Mouse (Mus musculus): ENCODE measurements around the gene Hcrtr2.

Gene Hcrtr2

DNA sequence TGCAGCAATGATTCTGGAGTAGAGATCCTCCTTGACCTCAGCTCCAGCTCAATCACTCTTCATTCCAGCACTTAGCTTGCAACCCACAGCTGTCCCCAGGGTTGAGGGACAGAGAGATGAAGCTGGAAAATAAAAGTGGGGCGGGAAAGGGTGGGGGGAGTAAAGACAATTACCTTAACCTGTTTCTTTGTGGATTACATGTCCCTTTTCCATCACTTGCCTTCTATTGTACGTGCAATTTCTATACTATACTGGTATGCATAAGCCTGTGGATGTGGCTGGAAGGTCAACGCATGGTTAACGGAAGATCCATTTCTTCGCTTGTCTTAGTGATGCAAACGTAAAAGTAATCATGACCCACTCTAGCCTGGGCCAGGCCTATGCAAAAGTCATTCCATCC, at the start of gene Hcrtr2:
Hcrtr2 (minus strand) TSS at position 101 of the 400 bp plus-strand sequence.
- DNase-seq (ENCODE audit: low spot score) = no peak

DNA sequence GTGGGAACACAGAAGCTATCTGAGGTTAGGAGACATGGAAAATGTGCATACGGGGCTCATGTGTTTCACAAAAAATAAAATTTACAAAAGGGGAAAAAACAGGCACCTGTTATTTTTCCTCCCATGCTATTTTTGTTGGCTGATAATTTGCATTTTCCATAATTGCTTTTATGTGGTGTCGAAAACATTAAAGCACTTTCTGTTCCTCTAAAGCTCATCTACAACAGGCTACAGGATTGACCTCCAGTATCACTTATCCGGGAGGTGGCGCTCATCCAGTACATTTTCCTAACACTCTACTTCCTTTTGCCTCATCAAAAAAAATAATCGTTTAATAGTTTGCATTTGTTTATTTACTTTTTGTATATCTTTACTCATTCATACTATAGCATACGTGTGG, 41.2 kb upstream of the Hcrtr2 start:
- DNase-seq (ENCODE audit: low spot score) = no peak

DNA sequence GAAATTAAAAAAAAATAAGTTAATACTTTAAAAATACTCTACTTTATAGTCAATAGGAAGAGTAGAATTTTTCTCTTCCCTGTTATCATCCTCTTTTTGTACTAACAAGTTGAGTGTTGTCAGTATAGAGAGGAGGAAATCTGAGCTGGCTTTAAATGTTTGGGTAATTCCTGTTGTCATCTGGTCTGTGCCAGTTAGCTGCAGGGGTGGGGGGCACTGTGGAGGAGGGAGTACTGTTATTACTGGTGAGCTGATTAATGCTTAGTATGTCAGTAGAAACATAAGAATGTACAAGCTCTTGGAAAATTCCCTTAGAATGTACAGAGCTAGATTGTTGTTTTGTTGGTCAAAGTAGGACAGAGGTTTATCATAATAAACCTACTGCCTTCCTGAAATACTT, 36.7 kb upstream of the Hcrtr2 start:
- no peak for DNase-seq (ENCODE audit: low spot score)

DNA sequence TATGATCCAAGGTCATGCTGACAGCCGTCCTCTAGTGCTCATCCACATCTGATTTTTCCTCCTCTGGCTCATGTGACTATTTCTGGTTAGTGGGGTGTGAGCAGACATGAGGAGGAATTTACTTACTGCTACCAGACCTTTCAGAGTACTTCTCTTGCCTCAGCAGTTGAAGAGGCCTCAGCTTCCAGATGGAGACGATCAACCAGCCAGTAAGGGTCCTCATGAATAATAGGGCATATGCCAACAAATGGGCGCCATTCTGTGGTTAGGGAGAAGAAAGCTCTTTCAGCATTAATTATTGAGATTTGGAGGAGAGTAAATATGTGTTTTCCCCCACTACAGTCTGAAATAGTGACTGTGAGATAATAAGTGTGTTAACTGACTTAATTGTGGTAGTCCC, 28.7 kb upstream of the Hcrtr2 start:
- no peak for DNase-seq (ENCODE audit: low spot score)

DNA sequence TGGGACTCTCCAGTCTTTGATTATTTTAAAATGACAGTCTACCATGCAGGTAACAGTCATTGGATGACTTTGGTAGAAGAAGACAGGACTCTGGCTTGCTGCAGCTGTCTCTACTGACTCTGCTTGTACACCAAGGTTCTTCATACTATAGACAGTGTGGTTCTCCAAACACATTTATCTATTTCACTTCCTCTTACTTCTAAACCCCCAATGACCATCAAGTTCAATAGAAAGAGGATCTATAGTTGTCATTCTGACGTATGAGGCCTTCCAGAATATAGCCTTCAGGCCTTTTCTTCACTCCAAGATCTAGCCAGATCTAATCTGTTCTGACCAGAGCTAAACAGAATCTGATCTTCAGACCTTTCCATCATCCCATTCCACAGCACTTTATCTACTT, 23.6 kb upstream of the Hcrtr2 start:
- DNase-seq (ENCODE audit: low spot score) = no peak

DNA sequence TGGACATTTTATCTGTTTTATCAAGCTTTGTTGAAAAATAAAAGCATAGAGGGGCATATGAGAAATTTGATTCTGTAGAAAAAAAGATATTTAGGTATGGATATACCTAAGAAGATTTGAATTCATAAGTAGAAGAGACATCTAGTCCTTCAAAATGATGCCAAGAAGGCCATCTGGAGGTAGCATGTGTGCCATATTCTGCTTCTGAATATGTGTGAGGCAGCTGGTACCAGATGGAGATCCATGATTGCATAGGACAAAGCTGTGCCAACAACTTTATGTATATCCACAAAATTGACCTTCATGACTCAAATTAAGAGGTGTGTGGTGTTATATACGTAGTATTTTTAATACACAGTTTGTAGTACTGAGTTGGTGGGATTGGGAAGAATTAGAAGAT, 7.4 kb upstream of the Hcrtr2 start:
- DNase-seq (ENCODE audit: low spot score) = no peak

DNA sequence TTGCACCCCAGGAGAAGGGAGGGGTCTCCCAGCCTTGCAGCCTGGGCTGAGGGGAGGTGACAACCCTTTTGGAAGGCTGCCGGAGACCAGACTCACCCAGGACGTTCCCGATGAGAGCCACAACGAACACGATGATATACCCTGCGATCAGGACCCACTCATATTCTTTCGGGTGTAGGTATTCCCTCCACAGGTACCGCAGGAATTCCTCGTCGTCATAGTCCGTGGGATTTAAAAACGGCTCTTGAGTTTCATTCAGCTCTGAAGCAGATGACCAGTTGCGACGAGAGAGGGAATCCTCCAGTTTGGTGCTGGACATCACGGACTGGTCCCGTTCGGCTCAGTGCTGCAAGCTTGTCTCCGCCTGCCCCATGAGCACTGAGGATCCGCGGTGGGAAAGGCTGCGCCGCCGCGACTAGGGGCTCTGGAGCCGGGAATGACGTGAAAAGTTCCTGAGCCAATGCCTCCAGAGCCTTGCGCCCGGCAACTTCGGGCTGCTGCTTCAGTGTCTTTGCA, 412 bp downstream of the Hcrtr2 start:
- no peak for DNase-seq (ENCODE audit: low spot score)

DNA sequence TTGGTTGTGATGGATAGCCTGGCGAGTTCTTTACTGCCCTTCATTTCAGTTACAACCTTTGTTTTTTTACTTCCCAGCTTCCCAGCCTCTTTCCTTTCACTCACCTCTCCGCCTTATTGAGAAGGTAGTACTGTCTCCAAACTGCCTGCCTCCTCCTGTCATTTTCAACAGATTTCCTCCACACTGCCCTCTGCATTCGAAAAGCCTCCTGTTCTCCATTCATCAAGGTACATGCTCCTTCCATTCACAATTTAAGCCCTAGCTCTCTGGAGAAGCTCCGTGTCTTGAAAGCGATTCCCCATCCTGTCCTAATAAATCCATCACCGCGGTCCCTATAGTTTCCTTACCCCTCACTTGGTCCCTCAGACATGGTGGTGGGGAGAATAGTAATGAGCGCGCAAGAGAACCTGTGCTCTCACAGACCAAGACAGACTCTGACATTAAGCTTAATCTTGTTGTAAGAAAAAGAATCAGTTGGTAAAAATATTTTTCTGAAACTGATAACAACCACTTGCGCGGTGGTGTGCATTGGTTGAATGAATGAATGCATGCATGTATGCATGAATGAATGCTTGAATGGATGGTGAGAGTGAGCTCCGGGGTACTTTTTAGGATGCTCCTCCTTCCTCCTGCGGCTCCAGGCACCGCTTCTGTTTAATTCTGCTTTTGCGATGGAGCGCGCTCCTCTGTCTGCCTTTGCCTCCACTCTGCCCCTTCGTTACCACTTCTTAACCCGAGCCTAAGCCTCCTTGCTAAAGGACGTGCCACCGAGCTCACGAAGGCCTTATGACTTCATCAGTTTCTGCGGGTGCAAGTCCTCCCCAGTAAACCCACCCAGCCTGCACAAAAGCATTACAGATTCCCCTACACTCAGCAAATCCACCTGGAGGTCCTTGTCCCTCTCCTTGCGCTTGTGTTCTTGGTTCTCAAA, 1.3 kb downstream of the Hcrtr2 start:
- no peak for DNase-seq (ENCODE audit: low spot score)

DNA sequence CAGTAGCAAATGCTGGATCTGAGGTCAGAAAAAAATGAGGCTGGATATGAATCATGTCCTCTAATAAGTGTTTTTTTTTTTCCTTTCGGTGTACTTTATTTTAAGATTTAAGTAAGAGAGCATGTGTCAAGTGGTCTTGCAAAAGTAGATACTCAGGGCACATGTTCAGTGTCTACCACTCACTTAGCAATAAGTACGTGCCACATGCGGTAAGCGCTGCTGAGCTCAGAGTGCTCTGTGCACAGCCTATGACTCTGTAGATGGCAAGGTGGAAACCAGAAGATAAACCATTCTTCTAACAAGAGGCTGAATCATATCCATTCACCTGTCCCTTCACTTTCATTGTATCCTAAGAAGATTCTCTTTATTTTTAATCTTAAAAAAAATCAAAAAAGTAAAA, 2.1 kb downstream of the Hcrtr2 start:
- no peak for DNase-seq (ENCODE audit: low spot score)

DNA sequence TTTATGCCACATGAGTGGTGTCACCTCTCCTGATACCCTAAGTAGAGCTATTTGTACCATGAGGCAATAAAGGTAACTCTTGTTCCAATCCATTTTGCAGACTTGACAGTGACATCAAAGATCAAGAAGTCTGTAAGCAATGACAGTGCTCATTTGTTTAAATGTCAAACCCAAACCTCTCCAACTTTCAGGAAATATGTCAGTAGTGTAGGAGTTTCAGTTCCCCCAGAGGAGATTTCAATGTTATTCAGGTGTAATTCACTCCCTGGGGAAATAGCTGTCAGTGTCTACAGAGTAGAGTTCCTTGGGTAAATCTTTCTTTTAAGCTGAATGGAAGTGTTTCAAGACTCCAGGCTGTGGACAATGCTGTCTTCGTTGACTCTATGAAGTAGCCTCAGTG, 2.9 kb downstream of the Hcrtr2 start:
- DNase-seq (ENCODE audit: low spot score) = no peak

DNA sequence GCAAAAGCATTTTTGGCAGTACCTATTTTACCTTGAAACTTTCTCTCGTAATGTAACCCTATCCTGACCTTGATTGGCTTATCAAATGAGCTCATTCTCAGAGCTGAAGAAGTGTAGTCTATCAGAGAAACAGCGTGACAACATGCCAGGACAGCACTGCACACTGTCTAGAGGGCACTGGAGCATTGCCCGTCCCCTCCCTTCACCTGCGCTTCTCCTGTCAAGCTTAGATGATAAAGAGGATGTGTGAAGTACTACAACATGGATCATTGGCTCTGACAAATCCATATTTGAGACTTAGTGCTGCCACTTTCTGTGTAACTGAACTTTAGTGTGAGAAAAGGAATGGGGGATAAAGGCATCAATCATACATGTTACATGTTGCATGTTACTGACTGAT, 5.4 kb downstream of the Hcrtr2 start:
- DNase-seq (ENCODE audit: low spot score) = no peak

DNA sequence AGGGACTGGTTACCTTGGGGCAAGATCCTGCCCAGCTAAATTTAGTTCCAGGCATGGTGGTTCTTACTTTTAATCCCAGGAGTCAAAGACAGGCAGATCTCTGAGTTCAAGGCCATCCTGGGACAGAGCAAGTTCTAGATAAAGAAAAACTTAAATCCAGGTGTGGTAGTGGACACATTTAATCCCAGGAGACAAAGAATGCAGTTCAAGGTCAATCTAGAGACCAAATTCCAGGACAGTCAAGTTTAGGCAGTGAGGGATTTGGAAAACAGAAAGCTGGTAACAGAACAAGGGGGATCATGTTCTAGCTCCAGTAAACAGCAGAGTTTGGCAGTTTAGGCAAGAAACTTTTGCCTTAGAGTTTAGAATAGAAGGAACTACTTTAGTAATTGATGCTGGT, 8.6 kb downstream of the Hcrtr2 start:
- DNase-seq (ENCODE audit: low spot score) = no peak

DNA sequence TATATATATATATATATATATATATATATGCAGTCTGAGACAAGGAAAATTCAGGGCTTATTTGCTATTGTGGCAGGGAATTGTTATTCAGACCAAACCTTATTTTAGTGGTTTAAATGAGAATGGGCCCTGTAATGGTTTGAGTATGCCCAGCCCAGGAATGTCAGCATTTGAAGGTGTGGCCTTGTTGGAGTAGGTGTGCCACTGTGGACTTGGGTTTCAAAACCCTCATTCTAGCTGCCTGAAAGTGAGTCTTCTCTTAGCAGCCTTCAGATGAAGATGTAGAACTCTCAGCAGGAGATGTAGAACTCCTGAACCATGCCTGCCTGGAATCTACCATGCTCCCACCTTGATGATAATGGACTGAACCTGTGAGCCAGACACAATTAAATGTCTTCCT, 9.7 kb downstream of the Hcrtr2 start:
- no peak for DNase-seq (ENCODE audit: low spot score)

DNA sequence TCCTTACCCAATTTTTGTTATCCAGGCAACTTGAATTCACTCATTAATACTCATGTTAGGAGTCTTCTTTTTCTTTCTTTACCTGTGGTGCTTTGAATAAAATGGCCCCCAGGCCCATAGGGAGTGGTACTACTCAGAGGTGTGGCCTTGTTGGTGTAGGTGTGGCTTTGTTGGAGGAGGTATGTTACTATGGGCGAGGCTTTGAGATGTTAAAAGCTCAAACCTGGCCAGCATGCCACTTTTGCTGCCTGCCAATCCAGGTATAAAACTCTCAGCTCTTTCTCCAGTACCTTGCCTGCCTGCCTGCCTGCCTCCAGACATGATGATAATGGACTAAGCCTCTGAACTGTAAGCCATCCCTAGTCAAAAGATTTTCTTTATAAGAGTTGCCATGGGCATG, 11.4 kb downstream of the Hcrtr2 start:
- no peak for DNase-seq (ENCODE audit: low spot score)

DNA sequence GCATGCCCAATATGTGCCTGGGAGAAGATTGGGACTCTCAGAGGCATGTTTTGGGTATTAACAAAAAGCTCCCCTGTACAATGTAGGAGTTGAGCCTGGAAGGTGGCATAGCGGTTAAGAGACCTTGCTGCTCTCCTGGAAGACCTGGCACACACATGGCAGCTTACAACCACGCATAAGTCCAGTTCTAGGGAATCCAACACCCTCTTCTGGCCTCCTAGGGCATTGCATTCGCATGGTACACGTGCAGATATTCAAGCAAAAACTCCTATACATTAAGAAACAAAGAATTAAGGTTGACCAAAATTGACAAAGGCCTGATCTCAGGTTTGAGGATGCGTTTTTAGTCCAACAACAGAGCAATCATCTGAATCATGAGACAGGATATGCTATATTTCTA, 32.3 kb downstream of the Hcrtr2 start:
- DNase-seq (ENCODE audit: low spot score) = no peak

DNA sequence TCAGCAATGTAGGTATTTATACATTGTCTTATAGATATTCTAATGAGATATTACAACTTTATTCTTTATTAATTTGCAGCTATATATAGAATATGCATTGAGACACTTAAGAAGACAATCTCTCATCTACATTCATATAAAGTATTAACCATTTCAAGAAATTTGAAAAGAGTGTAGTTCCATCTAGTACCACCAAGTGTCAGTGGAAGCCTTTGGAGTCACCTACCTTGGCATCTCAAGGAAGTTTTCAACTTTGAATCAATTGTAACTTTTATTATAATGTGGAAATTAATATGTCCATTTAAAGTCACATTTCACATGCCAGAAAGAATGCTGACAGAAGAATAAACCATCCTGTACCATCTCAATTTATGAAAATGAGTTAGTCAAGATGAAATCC, 52.8 kb downstream of the Hcrtr2 start:
- DNase-seq (ENCODE audit: low spot score) = no peak

DNA sequence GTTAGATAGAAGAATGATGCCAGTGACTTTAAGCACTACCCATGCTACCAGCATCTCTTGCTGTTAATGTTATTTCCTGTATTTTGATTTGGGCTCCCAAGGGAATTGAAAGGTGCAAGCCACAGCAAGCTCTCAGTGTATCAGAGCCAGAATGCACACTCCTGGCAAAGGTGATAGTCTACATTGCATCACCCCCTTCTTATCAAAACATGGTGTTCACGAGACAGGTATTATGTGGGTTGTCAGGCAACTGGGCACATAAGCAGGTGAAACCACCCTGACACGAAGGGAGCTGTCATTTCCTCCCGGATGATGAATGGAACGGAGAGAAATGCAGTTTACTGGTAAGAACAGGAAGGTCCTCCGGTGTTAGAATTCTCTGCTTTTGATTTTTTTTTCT, 65.9 kb downstream of the Hcrtr2 start:
- no peak for DNase-seq (ENCODE audit: low spot score)

DNA sequence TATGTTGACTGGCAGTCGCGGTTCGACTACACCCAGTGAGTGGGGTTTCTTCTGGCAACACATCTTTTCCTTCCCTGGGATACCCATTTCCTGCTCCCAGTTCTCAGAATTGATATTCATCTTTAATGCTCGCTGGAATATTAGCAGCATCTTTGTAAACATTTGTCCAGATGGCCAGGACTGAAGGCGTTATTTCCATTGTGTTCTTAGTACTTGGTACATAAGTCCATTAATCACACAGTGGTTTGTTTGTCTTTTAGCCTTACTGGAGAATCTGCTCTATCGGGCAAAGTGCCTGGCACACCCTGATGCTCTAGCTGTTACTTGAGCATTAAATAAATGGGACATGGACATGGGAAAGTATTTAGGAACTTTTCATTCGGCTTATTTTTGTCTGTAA, 71.1 kb downstream of the Hcrtr2 start:
- DNase-seq (ENCODE audit: low spot score) = no peak

DNA sequence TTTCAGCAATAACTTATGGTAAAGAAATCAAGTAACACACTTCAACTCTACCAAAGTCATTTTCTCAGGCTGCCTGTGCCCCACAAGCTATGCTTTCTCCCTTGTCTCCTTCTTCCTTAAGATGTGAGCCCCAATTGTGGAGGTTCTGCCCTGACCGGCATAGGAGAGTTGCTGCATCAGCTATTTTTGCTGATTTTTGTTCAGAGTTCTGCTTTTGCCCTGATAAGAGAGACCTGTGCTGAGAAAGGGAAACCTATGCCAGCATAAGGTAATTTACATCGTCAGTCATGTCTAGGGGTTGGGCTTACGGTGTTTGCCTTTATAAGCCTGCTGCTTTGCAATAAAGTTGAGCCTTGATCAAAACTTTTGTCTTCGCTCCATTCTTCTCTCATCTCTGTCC, 71.5 kb downstream of the Hcrtr2 start:
- DNase-seq (ENCODE audit: low spot score) = no peak

DNA sequence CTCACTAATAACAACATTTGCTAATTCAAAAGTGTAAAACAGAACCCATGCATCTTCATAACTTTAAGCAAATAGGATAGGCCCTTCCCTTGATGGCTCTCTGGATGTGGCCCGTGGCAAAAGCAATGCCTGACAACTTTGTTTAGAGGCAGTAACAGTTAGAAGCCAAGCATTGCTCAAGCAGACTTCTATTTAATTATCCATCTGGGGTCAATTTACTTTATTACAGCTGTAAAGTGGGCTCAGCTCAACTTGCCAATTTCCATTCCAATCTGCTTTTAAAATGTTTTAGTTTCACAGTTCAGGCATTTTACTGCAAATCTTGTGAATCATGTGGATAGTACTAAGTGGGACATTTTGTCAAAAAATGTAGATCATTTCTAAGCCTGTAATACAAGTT, 81.3 kb downstream of the Hcrtr2 start:
- DNase-seq (ENCODE audit: low spot score) = no peak

DNA sequence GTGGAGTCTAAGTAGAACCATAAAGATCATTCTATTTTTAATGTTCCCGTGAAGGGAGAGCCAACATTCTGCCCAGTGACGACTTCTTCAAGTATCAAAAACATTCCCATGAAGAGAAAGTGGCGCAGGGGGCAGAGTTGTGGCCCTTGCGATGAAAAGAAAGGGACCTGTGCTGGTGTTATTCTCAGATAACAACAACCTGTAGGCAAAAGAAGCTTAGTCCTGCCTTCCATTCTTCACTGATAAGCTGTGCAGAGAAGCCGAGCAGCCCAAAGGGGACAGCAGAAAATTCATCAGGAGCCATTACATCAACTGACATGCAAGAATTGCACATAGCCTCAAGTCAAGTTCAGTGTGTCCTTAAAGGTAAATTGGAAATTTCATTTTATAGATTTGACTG, 85.7 kb downstream of the Hcrtr2 start:
- DNase-seq (ENCODE audit: low spot score) = no peak

DNA sequence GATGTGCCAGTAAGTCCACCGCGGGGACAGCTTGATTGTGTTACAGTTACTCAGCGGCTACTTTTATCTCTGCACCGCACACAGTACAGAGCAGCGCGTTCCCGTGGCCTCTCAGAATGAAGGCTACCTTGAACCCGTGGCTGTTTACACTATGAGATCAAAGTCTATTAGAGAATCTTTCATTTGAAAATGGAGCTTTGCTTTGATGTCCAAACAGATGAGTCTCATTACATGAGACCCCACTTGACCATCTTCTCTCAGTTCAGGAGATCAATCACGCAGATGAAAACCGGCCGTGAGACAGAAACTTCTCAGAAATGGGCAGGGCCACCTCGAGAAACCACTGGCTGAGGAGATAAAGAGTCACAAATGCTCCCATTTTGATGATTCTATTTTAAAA, 86.4 kb downstream of the Hcrtr2 start:
- DNase-seq (ENCODE audit: low spot score) = no peak

DNA sequence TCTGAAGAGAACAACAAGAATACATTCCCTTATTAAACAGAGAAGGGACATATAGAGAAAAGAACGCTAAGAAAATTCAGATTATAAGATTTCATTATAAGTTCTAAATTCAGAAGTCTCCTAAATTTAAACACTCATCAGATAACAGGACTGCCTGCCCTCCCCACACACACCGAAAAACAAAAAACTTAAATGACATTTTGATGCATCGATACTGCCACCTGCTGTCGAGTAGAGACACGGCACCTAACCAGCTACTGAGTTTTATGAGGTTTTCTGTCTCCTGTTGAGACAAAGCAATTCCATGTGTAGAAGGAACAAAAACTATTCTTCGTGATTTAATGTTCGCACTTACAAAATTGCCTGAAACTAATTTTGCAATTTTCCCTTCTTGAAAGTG, 87.0 kb downstream of the Hcrtr2 start:
- DNase-seq (ENCODE audit: low spot score) = no peak

DNA sequence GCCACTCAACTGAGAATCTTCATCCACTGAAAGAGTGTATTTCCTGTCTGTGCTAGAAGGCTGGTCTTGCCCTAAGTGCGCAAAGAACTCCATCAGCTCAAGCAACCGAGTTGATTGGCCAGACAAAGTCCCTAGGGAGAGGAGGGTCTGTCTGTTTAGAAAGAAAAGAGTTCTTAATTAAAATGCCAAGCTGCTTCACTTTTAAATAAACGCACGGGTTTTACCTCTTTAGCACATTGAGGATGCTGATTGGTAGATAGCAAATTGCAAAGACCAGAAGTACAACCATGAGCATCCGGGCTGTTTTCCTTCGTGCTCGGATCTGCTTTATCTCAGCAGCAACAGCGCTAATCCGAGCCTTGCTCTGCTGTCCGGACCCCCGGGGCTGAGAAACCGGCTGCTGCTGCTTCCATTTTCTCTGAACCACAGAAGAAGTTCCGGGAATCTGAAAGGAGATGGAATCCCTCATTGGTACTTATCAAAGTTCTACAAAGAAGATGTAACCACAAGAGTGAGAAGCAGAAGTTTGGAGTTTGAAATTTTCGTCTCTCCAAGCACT, 87.6 kb downstream of the Hcrtr2 start:
- DNase-seq (ENCODE audit: low spot score) = no peak

Data from ovary, adult 18-20 months (tissue).